Mouse (Mus musculus) cerebellum, postnatal 25 days (tissue): ENCODE measurements around the gene Smim12.
A peak's percentile ranks its signal among the peaks of the same experiment; 100 is the strongest.

Experiments
- DNase-seq, 2 experiments: peaks; one replicate each; pipeline ENCODE4 v3.0.0; 2021; ENCODE audit warnings: mixed read lengths in 2 of 2

The Smim12 gene

DNA sequence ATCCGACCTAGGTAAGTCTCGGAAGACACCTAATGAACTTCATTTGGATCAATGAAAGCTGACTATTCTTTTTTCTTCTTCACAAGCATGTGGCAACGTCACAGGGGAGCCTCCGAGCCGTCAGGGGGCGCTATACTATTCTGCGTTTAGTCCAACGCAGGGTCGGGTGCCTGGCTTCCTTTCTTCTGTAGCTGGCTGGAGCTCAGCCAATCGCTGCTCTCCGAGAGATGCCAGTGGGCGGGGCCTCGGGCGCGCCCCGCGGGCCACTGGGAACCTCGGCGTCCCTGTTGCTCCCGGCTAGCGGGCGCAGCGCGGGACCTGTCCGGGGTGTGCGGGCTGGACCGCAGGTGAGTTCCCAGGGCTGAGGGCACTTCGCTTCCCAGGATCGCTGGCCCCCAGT is at the start of gene Smim12:
Gene Smim12 (plus strand): TSS at position 233 of the 400 bp plus-strand sequence.
- DNase-seq: peak; percentile 100

DNA sequence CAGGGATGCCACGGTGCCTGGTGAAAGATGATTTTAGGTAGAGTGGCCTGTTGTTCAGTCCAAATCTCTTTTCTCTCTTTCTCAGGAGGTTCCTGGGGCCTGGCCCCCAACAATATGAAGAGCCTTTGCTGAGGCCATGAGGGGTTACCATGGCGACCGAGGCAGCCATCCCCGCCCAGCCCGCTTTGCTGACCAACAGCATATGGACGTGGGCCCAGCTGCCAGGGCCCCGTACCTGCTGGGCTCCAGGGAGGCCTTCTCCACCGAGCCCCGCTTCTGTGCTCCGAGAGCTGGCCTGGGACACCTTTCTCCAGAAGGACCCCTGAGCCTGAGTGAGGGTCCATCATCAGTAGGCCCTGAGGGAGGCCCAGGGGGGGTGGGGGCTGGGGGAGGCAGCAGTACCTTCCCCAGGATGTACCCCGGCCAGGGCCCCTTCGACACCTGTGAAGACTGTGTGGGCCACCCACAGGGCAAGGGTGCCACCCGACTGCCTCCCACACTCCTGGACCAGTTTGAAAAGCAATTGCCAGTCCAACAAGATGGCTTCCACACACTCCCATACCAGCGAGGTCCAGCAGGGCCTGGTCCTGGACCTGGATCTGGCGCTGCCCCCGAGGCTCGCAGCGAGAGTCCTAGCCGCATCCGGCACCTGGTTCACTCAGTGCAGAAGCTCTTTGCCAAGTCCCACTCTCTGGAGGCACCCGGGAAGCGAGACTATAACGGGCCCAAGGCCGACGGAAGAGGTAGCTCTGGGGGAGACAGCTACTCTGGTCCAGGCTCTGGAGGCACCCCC is 48.9 kb upstream of the Smim12 start:
- DNase-seq: peak; percentile 55 to 71

DNA sequence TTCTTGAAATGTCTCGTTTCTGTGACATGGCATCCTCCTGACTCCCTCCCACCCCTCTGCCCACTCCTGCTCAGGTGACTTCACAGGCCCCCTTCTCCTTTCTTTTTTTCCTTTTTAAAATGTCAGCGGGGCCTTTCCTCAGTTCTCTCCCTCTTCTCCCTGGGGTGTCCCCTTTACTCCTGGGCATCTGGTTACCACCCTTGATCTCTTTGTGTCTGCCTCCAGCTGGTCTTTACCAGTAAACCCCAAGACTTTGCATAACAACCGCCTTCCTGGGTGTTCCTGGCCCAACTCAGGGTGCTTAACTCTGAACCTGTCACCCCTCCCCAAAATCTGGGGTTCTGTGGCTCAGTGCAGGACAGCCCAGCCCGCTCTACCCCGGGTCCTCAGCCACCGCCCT is 45.0 kb upstream of the Smim12 start:
- no peak for DNase-seq

DNA sequence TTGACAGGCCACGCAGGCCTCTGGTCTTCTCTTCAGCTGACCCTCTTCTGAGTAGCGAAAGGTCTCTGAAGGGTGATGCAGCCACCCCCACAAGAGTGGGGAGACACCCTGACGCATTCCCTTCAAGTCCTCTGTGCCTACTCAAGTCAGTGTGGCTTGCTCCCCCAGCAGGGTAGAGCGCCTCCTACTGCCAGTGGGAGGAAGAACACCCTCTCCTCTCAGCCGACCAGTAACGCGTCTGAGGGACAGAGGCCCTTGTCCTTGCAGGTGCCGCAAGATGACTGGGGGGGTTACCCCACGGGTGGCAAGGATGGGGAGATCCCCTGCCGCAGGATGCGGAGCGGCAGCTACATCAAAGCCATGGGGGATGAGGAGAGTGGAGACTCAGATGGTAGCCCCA is 44.2 kb upstream of the Smim12 start:
- DNase-seq: peak in 1 of 2 experiments; percentile 53

DNA sequence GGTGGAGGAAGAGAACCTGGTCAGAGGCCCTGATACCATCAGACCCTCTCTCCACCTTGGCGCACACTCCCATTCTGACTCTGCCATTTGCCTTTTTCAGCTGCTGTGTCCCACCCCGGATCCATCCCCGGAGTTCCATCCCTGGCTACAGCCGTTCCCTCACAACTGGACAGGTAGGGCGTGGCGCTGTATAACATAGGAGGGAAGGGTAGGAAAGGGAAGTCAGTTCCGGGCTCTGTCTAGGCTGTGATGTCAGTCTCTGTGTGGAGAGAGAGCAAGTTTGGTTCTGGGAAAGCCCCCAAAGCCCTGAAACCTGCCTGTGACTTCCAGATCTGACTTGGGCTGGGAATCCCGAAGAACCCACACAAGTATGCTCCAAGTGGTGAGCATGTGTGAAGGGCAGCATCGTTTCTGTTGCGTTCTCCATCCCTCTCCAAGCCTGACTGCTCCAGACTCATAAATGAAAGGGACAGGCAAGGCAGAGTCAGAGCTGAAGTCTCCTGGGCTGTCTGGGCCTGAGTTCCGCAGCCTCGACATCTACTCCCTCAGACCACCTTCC is 43.3 kb upstream of the Smim12 start:
- no peak for DNase-seq

DNA sequence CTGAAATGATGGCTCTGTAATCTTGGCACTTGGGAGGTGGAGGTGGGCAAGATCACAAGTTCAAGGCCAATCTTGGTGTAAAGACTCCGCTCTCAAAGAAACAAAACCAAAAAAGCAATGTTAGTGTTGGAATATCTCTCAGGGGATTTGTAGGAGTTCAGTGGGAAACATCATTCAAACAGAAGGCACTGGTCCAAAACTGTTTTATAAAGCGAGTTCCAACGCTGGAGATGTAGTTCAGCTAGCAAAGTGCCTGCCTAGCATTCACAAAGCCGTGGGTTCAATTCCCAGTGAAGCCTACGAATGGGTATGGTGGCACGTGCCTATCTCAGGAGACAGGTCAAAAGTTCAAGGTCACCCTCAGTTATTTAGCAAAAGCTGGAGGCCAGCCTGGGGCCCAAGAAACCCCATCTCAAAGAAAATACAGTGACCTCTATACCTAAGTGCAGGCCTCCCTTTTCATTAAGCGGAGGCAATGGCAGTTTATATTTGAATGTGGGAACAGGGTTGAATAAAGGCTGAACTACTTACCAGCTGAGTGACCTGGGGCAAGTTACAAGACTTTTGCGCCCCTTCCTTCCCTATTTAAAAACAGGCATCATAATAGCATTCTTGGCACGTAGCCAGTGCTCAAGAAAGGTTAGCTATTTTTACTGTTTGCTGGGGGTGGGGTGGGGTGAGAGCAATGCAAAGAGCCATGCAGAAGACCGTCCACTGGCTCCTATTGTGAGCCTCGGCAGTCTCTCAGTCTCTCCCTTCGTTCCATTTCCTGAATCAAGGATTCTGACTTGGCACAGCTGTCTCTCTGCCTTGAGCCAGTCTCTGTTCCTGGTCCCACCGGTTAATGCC is 42.6 kb upstream of the Smim12 start:
- DNase-seq: no peak

DNA sequence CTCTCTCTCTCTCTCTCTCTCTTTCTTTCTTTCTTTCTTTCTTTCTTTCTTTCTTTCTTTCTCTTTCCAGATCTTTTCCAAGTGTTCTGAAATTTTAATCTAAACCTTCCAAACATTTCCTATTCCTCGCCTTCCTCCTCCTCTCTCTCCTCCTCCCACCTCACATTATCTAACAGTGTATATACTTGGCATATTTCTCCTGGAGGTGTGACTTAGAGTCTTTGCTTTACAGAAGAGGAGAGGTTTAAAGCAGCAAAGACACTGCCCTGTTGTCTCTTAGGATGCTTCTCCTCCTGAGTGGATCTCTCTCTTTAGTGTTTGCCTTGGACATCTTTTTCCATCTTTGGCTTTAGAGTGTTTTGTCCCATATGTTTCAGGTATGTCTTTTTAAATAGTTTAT is 40.5 kb upstream of the Smim12 start:
- no peak for DNase-seq

DNA sequence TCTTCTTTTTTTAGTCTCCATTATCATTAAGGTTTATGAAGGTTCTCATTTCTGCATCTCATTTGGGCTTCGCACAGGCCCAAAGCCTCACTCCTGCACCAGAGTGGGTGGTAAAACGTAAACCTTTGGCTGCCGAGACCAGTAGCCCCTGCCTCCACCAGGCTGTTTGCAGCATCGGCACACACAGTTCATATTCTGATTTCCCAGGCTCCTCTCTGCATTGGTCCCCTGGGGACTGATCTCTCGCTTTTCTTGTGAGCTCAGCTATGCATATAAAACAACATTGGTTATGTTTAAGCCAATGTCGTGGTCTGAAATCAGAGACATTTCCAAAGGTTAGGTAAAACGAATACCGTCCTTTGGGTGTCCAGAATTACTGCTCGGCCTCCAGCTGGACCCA is 32.3 kb upstream of the Smim12 start:
- DNase-seq: no peak

DNA sequence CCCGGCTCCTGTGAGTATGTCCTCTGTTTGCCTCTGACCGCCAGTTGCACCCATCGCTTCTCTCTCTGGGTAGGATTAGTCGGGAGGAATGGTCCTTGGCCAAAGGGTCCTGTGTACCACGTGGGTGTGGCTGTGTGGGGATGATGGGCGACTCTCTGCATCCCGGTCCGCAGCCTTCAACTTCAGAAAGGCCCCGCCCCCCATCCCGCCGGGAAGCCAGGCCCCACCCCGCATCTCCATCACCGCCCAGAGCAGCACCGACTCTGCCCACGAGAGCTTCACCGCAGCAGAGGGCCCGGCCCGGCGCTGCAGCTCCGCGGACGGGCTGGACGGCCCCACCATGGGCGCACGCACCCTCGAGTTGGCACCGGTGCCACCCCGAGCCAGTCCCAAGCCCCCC is 29.1 kb upstream of the Smim12 start:
- DNase-seq: peak in 1 of 2 experiments; percentile 41

DNA sequence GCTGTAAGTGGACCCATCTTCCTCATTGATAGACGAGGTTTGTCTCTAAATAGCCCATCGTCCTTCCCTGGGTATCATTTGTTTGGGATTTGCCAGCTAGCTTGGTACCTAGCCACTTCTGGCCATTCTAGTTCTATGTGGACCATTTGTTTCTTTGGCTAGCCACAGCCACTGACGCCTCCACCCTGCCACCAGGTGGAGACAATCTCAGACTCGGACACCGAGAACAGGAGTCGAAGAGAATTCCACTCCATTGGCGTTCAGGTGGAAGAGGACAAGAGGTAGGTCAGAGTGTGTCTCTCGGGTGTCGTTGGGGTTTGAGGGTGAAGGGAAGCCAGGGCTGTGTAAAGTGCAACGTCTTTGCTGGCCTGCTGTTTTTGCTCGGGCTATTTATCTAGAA is 28.5 kb upstream of the Smim12 start:
- peak; percentile 66 to 80 for DNase-seq

DNA sequence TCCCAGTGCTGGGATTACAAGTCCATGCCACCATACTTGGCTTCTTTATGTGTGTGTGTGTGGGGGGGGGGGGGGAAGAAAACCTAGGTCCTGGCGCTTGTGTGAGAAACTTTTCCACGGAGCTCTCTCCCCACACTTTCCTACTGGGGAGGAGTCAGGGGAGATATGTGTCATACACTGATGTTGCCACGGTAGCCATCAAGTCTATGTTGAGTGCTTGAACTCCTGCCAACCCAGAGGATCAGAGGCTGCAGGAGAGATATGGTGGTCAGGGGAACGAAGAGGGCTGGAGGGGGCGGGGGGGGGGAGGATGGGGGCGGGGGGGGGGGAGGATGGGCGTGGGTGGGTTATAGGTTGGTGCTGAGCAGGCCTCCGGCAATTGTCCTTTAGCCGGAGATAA is 27.8 kb upstream of the Smim12 start:
- DNase-seq: peak in 1 of 2 experiments; percentile 38

DNA sequence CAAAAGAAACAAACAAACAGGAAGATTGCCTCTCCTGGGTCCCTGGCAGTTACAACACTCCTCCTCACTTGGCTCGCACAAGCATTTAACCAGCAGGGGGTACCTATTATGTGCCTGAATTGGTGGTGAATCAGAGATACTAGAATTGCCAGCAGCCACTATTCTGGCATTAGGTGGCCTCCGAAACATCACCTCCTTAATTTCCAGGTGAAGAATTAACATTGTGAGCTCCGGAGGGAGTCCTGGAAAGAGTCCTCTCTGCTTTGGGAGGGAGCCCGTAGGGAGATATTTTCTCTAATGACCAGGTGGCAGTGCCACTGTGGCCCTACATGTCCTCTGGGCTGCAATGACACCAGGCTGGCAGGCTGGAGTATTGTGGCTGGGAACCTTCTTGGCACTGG is 27.3 kb upstream of the Smim12 start:
- peak; percentile 73 to 75 for DNase-seq

DNA sequence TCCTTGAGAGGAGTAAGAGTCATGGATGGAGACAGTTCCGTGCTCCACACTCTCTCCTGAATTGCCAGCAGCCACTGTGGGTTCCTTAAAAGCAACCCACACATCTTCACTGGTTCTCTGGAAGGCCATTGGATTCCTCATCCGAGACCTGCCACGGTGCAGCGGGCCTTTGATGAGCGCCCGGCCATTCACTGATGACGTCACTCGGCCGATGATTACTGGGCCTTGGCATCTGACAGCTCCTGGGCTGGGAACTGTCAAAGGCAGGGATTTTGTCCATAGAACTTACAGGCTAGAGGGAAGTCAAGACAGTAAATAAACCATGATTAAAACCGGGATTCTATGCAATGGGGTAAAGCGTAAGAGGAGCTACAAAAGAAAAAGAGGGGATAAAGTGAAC is 26.5 kb upstream of the Smim12 start:
- peak in 1 of 2 experiments; percentile 39 for DNase-seq

DNA sequence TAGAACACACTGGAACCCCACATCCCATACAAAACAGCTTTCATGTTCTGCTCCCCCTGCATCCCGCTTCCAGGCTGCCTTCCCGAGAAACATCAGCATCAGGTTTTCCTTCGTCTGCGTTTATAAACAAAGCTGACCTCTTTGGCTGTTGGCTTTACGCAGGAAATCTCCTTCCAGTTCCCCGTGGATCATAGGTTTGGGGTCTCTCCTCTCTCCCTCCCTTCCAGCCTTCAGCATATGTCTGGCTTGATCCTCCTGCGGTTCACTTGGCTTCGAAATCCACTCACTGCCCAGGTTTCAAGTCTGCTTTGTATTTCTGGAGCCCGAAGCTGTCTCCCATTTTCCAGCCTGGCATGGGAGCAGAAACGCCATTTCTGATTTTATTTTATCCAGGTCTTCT is 20.3 kb upstream of the Smim12 start:
- DNase-seq: peak; percentile 77 to 80

DNA sequence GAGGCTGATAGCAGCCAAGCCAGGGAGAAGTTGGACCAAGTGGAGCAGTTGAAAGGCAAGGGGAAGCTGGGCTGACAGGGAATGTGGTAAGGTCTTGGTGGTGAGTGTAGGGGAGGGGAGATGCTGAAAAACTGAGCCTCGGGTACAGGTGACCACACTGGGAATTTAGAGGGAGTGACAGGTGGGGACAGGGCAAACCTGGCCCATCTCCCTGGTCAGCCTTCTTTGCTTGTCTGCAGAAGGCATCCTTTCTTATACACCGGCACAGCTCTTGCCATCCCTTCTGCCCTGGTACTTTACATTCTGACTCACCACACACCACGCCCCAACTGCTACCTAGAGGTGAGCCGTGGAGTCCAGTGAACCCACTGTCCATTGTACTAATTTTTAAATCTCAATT is 19.8 kb upstream of the Smim12 start:
- DNase-seq: peak; percentile 58 to 60

DNA sequence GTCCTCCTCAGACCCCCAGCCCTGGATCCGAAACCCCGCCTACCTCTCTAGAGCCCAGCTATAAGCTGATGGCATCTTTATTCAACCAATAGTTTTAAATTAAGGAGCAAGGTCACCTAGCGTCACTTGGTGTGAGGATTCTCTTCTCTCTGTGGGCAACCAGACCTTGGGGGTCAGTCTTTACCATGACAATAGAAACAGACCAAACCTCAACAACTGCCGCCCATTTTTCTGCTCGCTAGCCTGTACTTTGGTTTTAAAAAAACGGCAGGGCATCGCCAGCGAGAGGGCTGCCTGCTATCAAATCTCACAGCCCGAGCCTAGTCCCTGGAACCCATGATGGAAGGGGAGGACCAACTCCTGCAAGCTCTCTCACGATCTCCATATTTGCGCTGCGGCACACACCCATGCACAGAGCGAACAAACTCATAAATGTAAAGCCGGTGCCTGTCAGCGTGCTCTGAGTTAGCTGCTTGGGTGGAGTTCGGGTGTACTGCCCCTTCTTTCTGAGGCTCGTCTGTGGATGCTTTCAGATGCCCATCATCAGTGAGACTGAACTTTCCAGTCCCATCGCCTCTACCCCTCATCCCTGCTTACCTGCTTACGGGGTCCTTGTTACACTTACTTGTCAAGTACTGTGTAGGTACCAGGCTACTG is 19.0 kb upstream of the Smim12 start:
- DNase-seq: no peak

DNA sequence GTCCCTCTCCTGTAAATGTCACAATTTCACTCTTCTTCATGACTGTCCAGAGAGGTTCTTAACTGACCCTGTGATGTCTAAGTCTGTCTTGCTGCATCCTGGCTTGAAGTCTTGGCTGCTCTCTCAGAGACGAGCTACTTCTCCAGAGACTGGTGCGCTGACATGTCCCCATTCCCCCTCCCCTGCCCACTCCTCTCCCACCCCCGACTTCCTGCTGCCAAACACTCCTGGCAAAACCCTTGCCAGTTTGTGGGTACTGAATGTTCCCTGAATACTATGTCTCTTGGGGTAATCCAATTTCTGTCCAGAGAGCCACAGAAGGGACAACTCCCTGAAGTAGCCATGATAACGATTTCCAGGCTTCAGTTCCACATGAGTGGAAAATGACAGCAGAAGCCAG is 17.5 kb upstream of the Smim12 start:
- no peak for DNase-seq

DNA sequence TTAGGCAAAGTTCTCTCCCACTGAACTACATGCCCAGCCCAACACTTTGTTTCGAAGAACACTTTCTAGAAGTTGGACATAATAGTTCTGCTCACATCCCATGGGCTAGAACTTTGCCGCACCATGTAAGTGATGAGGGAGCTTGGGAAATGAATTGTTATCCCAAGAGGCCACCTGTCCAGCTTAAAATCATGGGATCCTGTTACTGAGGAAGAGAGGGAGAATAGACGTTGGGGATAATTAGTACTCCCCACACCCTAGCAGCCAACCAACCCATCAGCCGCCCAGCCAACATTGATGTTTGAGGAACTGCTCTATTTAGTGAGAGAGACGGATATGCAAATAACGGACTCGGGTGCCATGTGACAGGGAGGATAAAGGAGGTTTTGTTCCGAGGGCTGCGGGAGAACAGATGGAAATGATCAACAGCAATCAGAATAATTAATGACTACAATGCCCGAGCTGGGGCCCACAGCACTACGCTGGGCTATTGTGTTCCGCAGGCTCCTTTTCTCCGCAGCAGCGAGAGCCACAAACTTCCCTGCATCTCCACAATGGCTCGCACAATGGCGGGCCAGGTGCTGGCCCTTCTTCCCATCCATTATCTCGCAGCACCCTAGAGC is 16.4 kb upstream of the Smim12 start:
- no peak for DNase-seq

DNA sequence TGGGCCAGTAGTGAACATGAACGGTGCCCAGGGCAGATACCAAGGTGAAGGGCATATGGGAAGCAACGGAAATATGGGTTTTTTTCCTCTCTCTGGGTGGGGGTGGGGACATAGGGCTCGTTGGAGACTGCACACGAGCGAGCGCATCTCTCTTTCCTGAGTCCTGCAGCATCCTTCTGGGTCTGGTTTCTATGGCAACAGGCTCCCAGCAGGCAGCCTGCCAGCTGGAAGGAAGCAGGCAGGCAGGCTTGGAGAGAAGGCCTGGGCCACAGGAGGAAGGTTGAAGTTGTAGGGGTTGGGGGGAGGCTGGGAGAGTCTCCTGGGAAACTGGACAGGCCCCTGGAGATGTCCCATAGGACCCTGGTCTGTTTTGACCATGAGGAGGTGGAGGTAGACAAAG is 11.6 kb upstream of the Smim12 start:
- DNase-seq: peak; percentile 92 to 95

DNA sequence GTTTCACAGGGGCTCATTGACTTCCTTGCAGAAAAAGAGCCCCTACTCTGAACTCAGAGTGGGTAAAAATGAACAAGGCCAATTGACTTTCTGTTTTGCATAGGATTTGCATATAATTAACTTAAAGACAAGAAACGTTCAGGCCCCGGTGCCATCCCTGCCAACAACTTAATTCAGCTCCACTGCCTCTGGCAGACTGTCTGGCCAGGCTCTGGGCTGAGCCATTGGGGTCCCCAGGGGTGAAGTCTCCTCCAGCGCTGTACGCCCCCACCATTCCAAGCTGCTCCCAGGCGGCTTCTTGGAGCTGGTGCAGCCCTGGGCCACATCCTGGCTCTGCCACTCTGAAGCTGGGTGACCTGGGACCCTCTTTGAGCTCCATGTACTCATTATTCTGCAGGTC is 11.0 kb upstream of the Smim12 start:
- DNase-seq: peak; percentile 47 to 62

DNA sequence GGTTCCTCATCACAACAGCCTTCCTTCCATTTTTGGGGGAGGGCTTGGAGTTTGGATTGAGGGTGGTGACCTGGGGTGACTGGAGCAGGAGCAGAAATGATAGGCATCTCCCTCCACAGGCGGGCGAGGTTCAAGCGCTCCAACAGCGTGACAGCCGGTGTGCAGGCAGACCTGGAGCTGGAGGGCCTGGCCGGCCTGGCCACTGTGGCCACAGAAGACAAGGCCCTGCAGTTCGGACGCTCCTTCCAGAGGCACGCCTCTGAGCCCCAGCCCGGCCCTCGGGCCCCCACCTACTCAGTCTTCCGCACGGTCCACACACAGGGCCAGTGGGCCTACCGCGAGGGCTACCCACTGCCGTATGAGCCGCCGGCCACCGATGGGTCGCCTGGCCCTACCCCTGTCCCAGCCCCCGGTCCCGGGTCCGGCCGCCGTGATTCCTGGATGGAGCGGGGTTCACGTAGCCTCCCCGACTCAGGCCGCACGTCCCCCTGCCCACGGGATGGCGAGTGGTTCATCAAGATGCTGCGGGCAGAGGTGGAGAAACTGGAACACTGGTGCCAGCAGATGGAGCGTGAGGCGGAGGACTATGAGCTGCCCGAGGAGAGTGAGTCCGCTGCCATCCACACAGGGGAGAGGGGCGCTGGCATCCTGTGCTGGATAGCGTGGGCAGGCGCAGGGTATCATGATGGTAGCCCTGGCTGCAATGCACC is 10.0 kb upstream of the Smim12 start:
- peak; percentile 76 to 77 for DNase-seq
